Mouse (Mus musculus) E14TG2a.4 (cell line): Measurements from ENCODE around the gene Lmnb2.

Source experiments
- H3K27me3 ChIP-seq: 2 replicates; pipeline ENCODE4 v1.6.1; 2014; ENCODE audit warnings: low read length, control low read depth; ENCODE audit not compliant: insufficient read depth
- H3K36me3 ChIP-seq: 2 replicates; pipeline ENCODE4 v1.6.1; 2014; ENCODE audit warnings: low read length, control low read depth; ENCODE audit not compliant: insufficient read depth
- H3K4me1 ChIP-seq: replicated peaks from 2 replicates; pipeline ENCODE4 v1.6.1; 2014; ENCODE audit warnings: low read depth, low read length, control low read depth
- H3K4me3 ChIP-seq: replicated peaks from 2 replicates; pipeline ENCODE4 v1.5.1; 2014; ENCODE audit warnings: mild to moderate bottlenecking, low read length
- H3K9me3 ChIP-seq: 2 replicates; pipeline ENCODE4 v1.6.1; 2014; ENCODE audit warnings: low read length, control low read depth
- CTCF ChIP-seq: conservative IDR thresholded peaks from 2 replicates; pipeline ENCODE4 v1.5.1; 2014; ENCODE audit warnings: low read length
- NANOG ChIP-seq: IDR thresholded peaks from 2 replicates; pipeline ENCODE4 v1.6.1; 2014; ENCODE audit warnings: borderline replicate concordance, low read length, mixed read lengths
- POU5F1 ChIP-seq: IDR thresholded peaks from 2 replicates; pipeline ENCODE4 v1.6.1; 2014; ENCODE audit warnings: low read length, borderline replicate concordance

The Lmnb2 gene

GRCm38 (mm10) chr10:80914253-80914656 lies 3.8 kb downstream of the Lmnb2 start:
- no peak overlapping the region for H3K4me3 ChIP-seq
- H3K4me1 ChIP-seq: peaks cover 53% of the 10 kb centered on the region
- H3K27me3 ChIP-seq: no peaks in the 10 kb centered on the region
- peaks cover 74% of the 10 kb centered on the region for H3K36me3 ChIP-seq
- H3K9me3 ChIP-seq: no peaks in the 10 kb centered on the region
- TF ChIP-seq CTCF (no peak), POU5F1 (no peak), NANOG (no peak)

- Histone ChIP-seq H3K27me3 (no peaks in the 10 kb centered on the region), H3K36me3 (peaks cover 82% of the 10 kb centered on the region)
These were observed 4.6 kb downstream of the Lmnb2 start for GRCm38 (mm10) chr10:80913364-80914011.

GRCm38 (mm10) chr10:80911891-80912290 lies 6.2 kb downstream of the Lmnb2 start:
- H3K36me3 ChIP-seq: peaks cover 97% of the 10 kb centered on the region
- H3K4me3 ChIP-seq: no peak overlapping the region
- TF ChIP-seq NANOG (no peak), POU5F1 (no peak), CTCF (no peak)
- H3K4me1 ChIP-seq: peaks cover 67% of the 10 kb centered on the region
- no peaks in the 10 kb centered on the region for H3K9me3 ChIP-seq
- no peaks in the 10 kb centered on the region for H3K27me3 ChIP-seq

More at GRCm38 (mm10) chr10:80913364-80914011, 4.6 kb downstream of the Lmnb2 start:
- Histone ChIP-seq H3K4me3 (no peak overlapping the region), H3K4me1 (peaks cover 56% of the 10 kb centered on the region), H3K9me3 (no peaks in the 10 kb centered on the region)
- TF ChIP-seq NANOG: no peak
- no peak for TF ChIP-seq POU5F1
- no peak for TF ChIP-seq CTCF

- Histone ChIP-seq H3K4me3 (no peak overlapping the region), H3K9me3 (no peaks in the 10 kb centered on the region), H3K4me1 (peaks cover 63% of the 10 kb centered on the region), H3K27me3 (no peaks in the 10 kb centered on the region), H3K36me3 (peaks cover 94% of the 10 kb centered on the region)
- TF ChIP-seq CTCF: no peak
- TF ChIP-seq POU5F1: no peak
- TF ChIP-seq NANOG: no peak
These were observed 6.7 kb downstream of the Lmnb2 start for GRCm38 (mm10) chr10:80911354-80911753.

GRCm38 (mm10) chr10:80909375-80910162 lies 8.5 kb downstream of the Lmnb2 start:
- TF ChIP-seq NANOG (no peak), POU5F1 (no peak), CTCF (no peak)
- Histone ChIP-seq H3K36me3 (peaks cover 94% of the 10 kb centered on the region), H3K4me1 (peaks cover 65% of the 10 kb centered on the region)

GRCm38 (mm10) chr10:80904709-80905108 lies 13.3 kb downstream of the Lmnb2 start:
- H3K27me3 ChIP-seq: no peaks in the 10 kb centered on the region
- no peaks in the 10 kb centered on the region for H3K9me3 ChIP-seq
- H3K4me3 ChIP-seq: peak overlapping the region; percentile 54
- TF ChIP-seq CTCF: no peak
- no peak for TF ChIP-seq NANOG
- no peak for TF ChIP-seq POU5F1
- peaks cover 74% of the 10 kb centered on the region for H3K4me1 ChIP-seq
- peaks cover 86% of the 10 kb centered on the region for H3K36me3 ChIP-seq

More at GRCm38 (mm10) chr10:80909375-80910162, 8.5 kb downstream of the Lmnb2 start:
- Histone ChIP-seq H3K9me3 (no peaks in the 10 kb centered on the region), H3K27me3 (no peaks in the 10 kb centered on the region), H3K4me3 (no peak overlapping the region)

GRCm38 (mm10) chr10:80904004-80904693 lies 13.9 kb downstream of the Lmnb2 start:
- H3K27me3 ChIP-seq: no peaks in the 10 kb centered on the region
- peaks cover 76% of the 10 kb centered on the region for H3K4me1 ChIP-seq
- peak overlapping the region; percentile 54 for H3K4me3 ChIP-seq
- H3K9me3 ChIP-seq: no peaks in the 10 kb centered on the region
- peaks cover 86% of the 10 kb centered on the region for H3K36me3 ChIP-seq
- no peak for TF ChIP-seq CTCF
- TF ChIP-seq NANOG: no peak
- no peak for TF ChIP-seq POU5F1

- TF ChIP-seq POU5F1 (no peak), NANOG (no peak), CTCF (no peak)
- Histone ChIP-seq H3K36me3 (peaks cover 86% of the 10 kb centered on the region), H3K4me1 (peaks cover 76% of the 10 kb centered on the region), H3K27me3 (no peaks in the 10 kb centered on the region), H3K4me3 (no peak overlapping the region), H3K9me3 (no peaks in the 10 kb centered on the region)
These were observed 14.8 kb downstream of the Lmnb2 start for GRCm38 (mm10) chr10:80903282-80903681.
